Mouse (Mus musculus) intestine, embryonic 16.5 days (tissue): Measurements from ENCODE around the gene Hexim2. TPM values are rescaled to one million over a fixed set of nuclear protein-coding genes. Genes with fewer than 3 reads are reported as not detected.

ENCODE experiments used
- ATAC-seq: fragments of 200-750 bp; cut with Nextera tagmentation; 2 replicates; pipeline ENCODE4 v1.8.0; 2017; ENCODE audit warnings: moderate TSS enrichment, moderate library complexity
- H3K27ac ChIP-seq: fragments of 300-500 bp; sonication (generic); 2 replicates; pipeline ENCODE4 v1.5.1; 2014; ENCODE audit warnings: mild to moderate bottlenecking, low read length
- H3K27me3 ChIP-seq: fragments of 300-500 bp; sonication (generic); replicated peaks from 2 replicates; pipeline ENCODE4 v1.6.1; 2014; ENCODE audit warnings: low read length, control low read depth, mixed read lengths; ENCODE audit not compliant: control insufficient read depth, insufficient read depth
- H3K36me3 ChIP-seq: fragments of 300-500 bp; sonication (generic); 2 replicates; pipeline ENCODE4 v1.6.1; 2014; ENCODE audit warnings: low read length, control low read depth; ENCODE audit not compliant: control insufficient read depth, insufficient read depth
- H3K4me1 ChIP-seq: fragments of 300-500 bp; sonication (generic); 2 replicates; pipeline ENCODE4 v1.6.1; 2014; ENCODE audit warnings: low read length, control low read depth, mixed read lengths; ENCODE audit not compliant: control insufficient read depth, insufficient read depth
- H3K4me2 ChIP-seq: fragments of 300-500 bp; sonication (generic); 2 replicates; pipeline ENCODE4 v1.6.1; 2014; ENCODE audit warnings: low read depth, low read length, control low read depth
- H3K4me3 ChIP-seq: fragments of 300-500 bp; sonication (generic); 2 replicates; pipeline ENCODE4 v1.5.1; 2014; ENCODE audit warnings: mild to moderate bottlenecking, low read length
- H3K9ac ChIP-seq: fragments of 300-500 bp; sonication (generic); 2 replicates; pipeline ENCODE4 v1.6.1; 2014; ENCODE audit warnings: low read depth, low read length
- H3K9me3 ChIP-seq: fragments of 300-500 bp; sonication (generic); 2 replicates; pipeline ENCODE4 v1.6.1; 2016; ENCODE audit warnings: low read length, control low read depth; ENCODE audit not compliant: control insufficient read depth
- WGBS: fragments of 180-500 bp; shearing (Covaris S2); extraction: QIAGEN DNeasy Blood & Tissue Kit; methylation state at CpG from one replicate; pipeline ENCODE4 v1.1.7; 2014; 5-methylcytosine and 5-hydroxymethylcytosine counted together
- polyA plus RNA-seq: library from polyadenylated mRNA; unstranded; fragments of >200 nt; fragmentation: Nextera tagmentation; extraction: Ambion mirVana; gene quantifications from 2 replicates; pipeline ENCODE4 v1.2.1, GENCODE M21; 2015

Hexim2 gene
- 5.8 TPM in 2 replicates for polyA plus RNA-seq

- H3K27me3 ChIP-seq = no peaks in the 10 kb centered on the region
- peak within 1 kb of the TSS; percentile 66 for H3K4me2 ChIP-seq
- H3K36me3 ChIP-seq = no peaks in the 10 kb centered on the region
- peak within 1 kb of the TSS; percentile 97 for H3K27ac ChIP-seq
- H3K4me1 ChIP-seq = peaks cover 24% of the 10 kb centered on the region
- H3K9me3 ChIP-seq = no peaks in the 10 kb centered on the region
- H3K4me3 ChIP-seq = peak within 1 kb of the TSS; percentile 86
- peak within 1 kb of the TSS; percentile 100 for H3K9ac ChIP-seq
- WGBS = under 1% methylated on average over 39 of the region's 39 CpGs
- peak; percentile 56 for ATAC-seq
Measured at GRCm38 (mm10) chr11:103131701-103132575, at the start of gene Hexim2. Gene Hexim2, plus strand, starts transcription at chr11:103132429.

GRCm38 (mm10) chr11:103093306-103093705 is 38.9 kb upstream of the Hexim2 start:
- no peak overlapping the region for H3K9ac ChIP-seq
- no peak overlapping the region for H3K4me3 ChIP-seq
- WGBS = 87% methylated on average over 7 of the region's 7 CpGs
- H3K4me1 ChIP-seq = peaks cover 21% of the 10 kb centered on the region
- ATAC-seq = no peak
- H3K27ac ChIP-seq = no peak overlapping the region
- H3K9me3 ChIP-seq = no peaks in the 10 kb centered on the region
- H3K36me3 ChIP-seq = no peaks in the 10 kb centered on the region
- H3K4me2 ChIP-seq = no peak overlapping the region
- H3K27me3 ChIP-seq = no peaks in the 10 kb centered on the region

- H3K4me3 ChIP-seq = no peak overlapping the region
- WGBS = 62% methylated on average over 20 of the region's 20 CpGs
- H3K27ac ChIP-seq = no peak overlapping the region
- ATAC-seq = peak; percentile 52
- no peak overlapping the region for H3K9ac ChIP-seq
- no peaks in the 10 kb centered on the region for H3K27me3 ChIP-seq
- peaks cover 22% of the 10 kb centered on the region for H3K4me1 ChIP-seq
- no peaks in the 10 kb centered on the region for H3K36me3 ChIP-seq
- no peaks in the 10 kb centered on the region for H3K9me3 ChIP-seq
- H3K4me2 ChIP-seq = no peak overlapping the region
Measured at GRCm38 (mm10) chr11:103093862-103094833, 38.1 kb upstream of the Hexim2 start.

DNA sequence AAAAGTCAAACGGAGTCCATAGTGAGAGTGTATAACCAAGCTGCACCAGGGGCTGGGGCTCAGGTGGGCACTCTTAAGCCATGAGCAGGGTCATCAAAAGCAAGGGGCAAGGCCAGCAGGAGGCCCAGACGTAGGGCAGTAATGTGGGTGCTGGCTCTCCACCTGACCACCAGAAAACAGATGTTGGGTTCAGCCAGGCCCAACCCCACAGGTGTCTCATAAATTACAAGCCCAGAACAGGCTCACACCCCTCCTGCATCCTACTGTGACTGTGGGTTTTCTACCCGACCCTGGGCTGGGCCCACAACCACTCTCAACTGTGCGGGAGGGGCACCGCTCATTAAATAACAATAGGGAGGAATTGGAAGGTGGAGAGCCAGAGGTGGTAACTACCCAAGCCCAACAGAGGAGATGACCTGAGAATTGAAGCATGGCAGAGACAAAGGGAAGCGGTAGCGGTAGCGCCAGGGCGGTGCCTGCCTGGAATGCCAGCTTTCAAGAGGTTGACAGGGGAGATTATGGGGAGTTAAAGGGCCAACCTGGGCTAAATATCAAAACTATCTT is 37.0 kb upstream of the Hexim2 start:
- Histone ChIP-seq H3K27me3 (no peaks in the 10 kb centered on the region), H3K9ac (no peak overlapping the region), H3K4me2 (no peak overlapping the region), H3K27ac (no peak overlapping the region; the same call in 1 of the 2 replicates), H3K36me3 (no peaks in the 10 kb centered on the region), H3K9me3 (no peaks in the 10 kb centered on the region), H3K4me3 (no peak overlapping the region), H3K4me1 (peaks cover 22% of the 10 kb centered on the region)
- no peak for ATAC-seq
- 72% methylated on average over 9 of the region's 9 CpGs for WGBS

- no peak overlapping the region for H3K9ac ChIP-seq
- WGBS = 91% methylated on average over 6 of the region's 6 CpGs
- no peak overlapping the region for H3K4me3 ChIP-seq
- no peak overlapping the region for H3K27ac ChIP-seq
- H3K36me3 ChIP-seq = no peaks in the 10 kb centered on the region
- 0 out of 2 replicates have a peak, but pooled peaks cover 3% of the 10 kb centered on the region for H3K27me3 ChIP-seq
- peaks cover 22% of the 10 kb centered on the region for H3K4me1 ChIP-seq
- H3K4me2 ChIP-seq = no peak overlapping the region
- no peak for ATAC-seq
- no peaks in the 10 kb centered on the region for H3K9me3 ChIP-seq
Measured at GRCm38 (mm10) chr11:103095801-103096200, 36.4 kb upstream of the Hexim2 start.

DNA sequence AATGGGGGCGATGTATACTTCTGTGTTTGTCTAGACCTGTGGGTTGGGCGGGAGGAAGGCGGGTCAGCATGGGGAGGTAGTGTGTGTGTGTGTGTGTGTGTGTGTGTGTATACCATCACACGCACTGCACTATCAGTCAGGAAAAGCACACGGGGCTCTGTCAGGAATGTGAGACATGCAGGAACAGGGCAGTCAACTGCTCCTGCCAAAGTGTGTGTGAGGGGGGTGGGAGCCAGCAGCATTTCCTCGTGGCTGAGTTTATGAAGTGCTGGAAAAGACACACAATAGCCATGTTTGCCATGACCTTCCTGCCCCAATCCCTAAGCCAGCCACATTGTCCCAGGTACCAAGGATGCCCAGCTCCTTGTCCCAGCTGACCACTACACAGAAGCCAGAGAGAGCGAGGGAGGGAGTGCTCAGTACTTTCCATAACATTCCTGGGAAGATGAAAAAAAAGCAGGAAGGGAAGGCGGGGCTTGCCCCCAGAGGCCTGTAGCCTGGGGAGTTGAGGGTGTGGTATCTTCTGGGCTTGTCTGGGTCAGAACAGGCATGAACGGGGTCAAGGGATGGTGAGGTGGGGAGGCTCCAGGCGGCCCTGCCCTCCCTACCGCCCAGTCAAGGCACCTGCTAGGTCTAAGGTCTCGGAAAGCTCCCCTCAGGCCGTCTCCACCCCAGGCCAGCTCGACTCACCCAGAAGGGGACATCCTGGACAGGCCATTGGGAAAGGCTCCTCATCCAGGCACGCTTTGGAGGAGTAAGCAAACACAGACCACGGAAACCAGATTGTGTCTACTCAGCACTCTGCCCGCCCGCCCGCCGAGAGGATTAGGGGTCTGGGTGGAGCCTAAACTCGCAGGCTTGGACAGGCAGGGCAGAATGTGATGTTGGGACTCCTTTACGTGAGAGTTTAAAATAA is 35.0 kb upstream of the Hexim2 start:
- H3K4me2 ChIP-seq = peak overlapping the region; percentile 27; the same call in 1 of the 2 replicates
- peaks cover 34% of the 10 kb centered on the region for H3K4me1 ChIP-seq
- no peak overlapping the region; the same call in 1 of the 2 replicates for H3K27ac ChIP-seq
- no peaks in the 10 kb centered on the region for H3K36me3 ChIP-seq
- H3K9me3 ChIP-seq = no peaks in the 10 kb centered on the region
- H3K4me3 ChIP-seq = 0 out of 2 replicates have a peak overlapping the region, but pooled peaks have one; percentile 5
- no peak for ATAC-seq
- H3K27me3 ChIP-seq = peaks cover 6% of the 10 kb centered on the region
- WGBS = 21% methylated on average over 22 of the region's 22 CpGs
- peak overlapping the region; percentile 14; the same call in 1 of the 2 replicates for H3K9ac ChIP-seq

DNA sequence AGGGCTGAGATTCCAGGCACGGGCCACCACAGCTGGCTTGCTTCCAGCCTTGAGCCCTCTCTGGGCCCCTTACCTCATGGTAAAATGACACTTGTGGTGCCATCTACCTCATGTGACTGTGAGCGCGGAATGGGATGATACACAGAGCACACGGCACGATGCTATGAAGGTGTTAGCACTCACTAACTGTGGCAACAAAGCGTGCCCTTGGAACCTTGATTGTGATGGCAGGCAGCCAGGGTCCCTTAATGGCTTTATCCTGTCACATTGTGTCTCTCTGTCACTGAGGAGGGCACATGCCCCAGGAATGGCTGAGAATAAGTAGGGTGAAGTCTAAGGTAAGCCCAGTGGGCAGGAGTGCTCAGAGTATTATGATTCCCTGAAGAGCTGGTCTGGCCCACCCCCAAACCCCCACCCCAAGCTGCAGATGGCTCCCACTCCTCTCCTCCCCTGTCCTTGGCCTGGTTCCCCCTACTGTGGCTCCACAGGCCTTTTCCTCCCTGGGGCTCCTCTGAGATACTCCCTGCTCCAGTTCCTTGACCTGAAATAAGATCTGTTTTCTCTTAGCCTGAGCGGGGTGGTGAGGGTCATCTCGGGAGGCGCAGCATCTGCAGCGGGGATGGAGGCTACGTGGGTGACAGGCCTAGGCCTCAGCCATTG is 33.6 kb upstream of the Hexim2 start:
- Histone ChIP-seq H3K36me3 (no peaks in the 10 kb centered on the region), H3K9ac (no peak overlapping the region), H3K27ac (no peak overlapping the region), H3K4me1 (peaks cover 42% of the 10 kb centered on the region), H3K9me3 (no peaks in the 10 kb centered on the region), H3K27me3 (peaks cover 7% of the 10 kb centered on the region), H3K4me3 (no peak overlapping the region), H3K4me2 (no peak overlapping the region)
- no peak for ATAC-seq
- 71% methylated on average over 11 of the region's 11 CpGs for WGBS

DNA sequence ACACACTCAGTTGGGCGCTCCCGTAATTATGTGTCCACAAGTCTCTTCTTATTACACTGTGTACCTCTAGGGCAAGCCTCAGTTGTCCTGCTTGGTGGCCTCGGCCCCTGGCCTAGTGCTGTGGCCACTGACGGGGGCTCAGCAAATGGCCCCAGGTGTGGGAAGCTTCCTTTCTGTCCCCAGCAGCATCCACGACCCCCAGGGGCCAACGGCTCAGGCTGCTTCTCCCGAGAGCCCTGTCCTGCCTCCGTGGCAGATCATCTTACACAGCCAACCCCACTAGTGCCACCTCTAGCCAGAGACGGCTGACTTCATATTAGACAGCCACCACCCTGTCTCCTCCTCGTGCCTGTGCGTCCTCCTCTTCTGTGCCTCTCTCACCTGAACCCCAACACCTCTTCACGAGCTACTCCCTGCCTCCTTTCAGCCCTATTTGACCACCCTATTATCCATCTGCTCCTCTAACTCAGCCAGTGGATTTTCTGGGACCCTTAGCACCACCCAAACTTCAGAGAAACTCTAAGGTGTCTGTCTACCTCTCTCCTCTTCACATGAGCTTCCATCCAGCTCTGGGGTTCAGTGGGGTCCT is 32.8 kb upstream of the Hexim2 start:
- Histone ChIP-seq H3K36me3 (no peaks in the 10 kb centered on the region), H3K27me3 (peaks cover 10% of the 10 kb centered on the region), H3K9me3 (no peaks in the 10 kb centered on the region), H3K27ac (no peak overlapping the region), H3K4me1 (peaks cover 45% of the 10 kb centered on the region), H3K4me3 (no peak overlapping the region), H3K9ac (no peak overlapping the region), H3K4me2 (no peak overlapping the region)
- 71% methylated on average over 12 of the region's 12 CpGs for WGBS
- ATAC-seq = no peak
